Mouse (Mus musculus) liver, embryonic 11.5 days (tissue): Measurements from ENCODE around the gene Vmp1. TPM values are rescaled to one million over a fixed set of nuclear protein-coding genes. Genes with fewer than 3 reads are reported as not detected.

Experiments
- ATAC-seq: fragments of 200-750 bp; cut with Nextera tagmentation; replicated peaks from 2 replicates; pipeline ENCODE4 v1.8.0; 2017; ENCODE audit warnings: moderate number of reproducible peaks, mild to moderate bottlenecking, moderate TSS enrichment, moderate library complexity; ENCODE audit not compliant: low FRiP score
- DNase-seq: peaks from one replicate; pipeline ENCODE4 v3.0.0-alpha.2; 2017; ENCODE audit warnings: low spot score
- H3K27ac ChIP-seq: fragments of 300-500 bp; sonication (generic); 2 replicates; pipeline ENCODE4 v1.5.1; 2014; ENCODE audit warnings: mild to moderate bottlenecking, low read depth, low read length, control low read depth
- H3K27me3 ChIP-seq: fragments of 300-500 bp; sonication (generic); replicated peaks from 2 replicates; pipeline ENCODE4 v1.6.1; 2014; ENCODE audit warnings: low read length, mixed read lengths; ENCODE audit not compliant: control insufficient read depth, insufficient read depth
- H3K36me3 ChIP-seq: fragments of 300-500 bp; sonication (generic); 2 replicates; pipeline ENCODE4 v1.6.1; 2014; ENCODE audit warnings: mild to moderate bottlenecking, low read length, moderate library complexity, mixed read lengths; ENCODE audit not compliant: control insufficient read depth, insufficient read depth
- H3K4me1 ChIP-seq: fragments of 300-500 bp; sonication (generic); replicated peaks from 2 replicates; pipeline ENCODE4 v1.6.1; 2014; ENCODE audit warnings: low read length, mixed read lengths; ENCODE audit not compliant: control insufficient read depth, insufficient read depth
- H3K4me2 ChIP-seq: fragments of 300-500 bp; sonication (generic); 2 replicates; pipeline ENCODE4 v1.6.1; 2014; ENCODE audit warnings: mild to moderate bottlenecking, control low read depth, moderate library complexity
- H3K4me3 ChIP-seq: fragments of 300-500 bp; sonication (generic); 2 replicates; pipeline ENCODE4 v1.5.1; 2014; ENCODE audit warnings: low read depth, low read length, control low read depth
- H3K9ac ChIP-seq: fragments of 300-500 bp; sonication (generic); 2 replicates; pipeline ENCODE4 v1.6.1; 2014; ENCODE audit warnings: low read depth, low read length, control low read depth
- H3K9me3 ChIP-seq: fragments of 300-500 bp; sonication (generic); 2 replicates; pipeline ENCODE4 v1.6.1; 2016; ENCODE audit warnings: low read length, inconsistent platforms, mixed read lengths; ENCODE audit not compliant: control insufficient read depth
- WGBS: fragments of 180-500 bp; shearing (Covaris S2); extraction: QIAGEN DNeasy Blood & Tissue Kit; methylation state at CpG from one replicate; pipeline ENCODE4 v1.1.7; 2014; 5-methylcytosine and 5-hydroxymethylcytosine counted together
- polyA plus RNA-seq: library from polyadenylated mRNA; unstranded; fragments of >200 nt; fragmentation: Nextera tagmentation; extraction: Ambion mirVana; gene quantifications from 2 replicates; pipeline ENCODE4 v1.2.1, GENCODE M21; 2014

Gene Vmp1
- polyA plus RNA-seq, 1 experiment from 2014 or later: 112 TPM

DNA sequence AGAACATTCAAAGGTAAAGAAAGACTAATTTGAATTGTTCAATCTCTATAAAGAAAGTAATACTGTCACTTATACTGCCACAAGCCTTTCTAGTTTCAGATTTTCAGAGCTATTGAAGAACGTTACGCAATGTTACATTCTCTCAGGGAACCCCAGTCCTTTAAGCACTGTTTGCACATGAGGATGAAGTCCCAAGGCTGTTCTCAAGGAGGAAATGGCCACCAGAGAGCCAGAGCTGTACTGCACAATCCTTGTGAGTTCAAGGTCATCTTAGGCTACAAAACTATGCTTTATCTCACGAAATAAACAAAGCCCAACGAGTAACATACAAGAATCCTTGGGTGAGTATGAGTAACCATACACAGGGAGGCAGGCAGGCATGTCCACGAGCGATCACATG is 49.2 kb downstream of the Vmp1 start:
- 82% methylated on average over 6 of the region's 6 CpGs for WGBS
- Histone ChIP-seq H3K4me3 (no peak overlapping the region), H3K4me1 (no peaks in the 10 kb centered on the region), H3K4me2 (no peak overlapping the region), H3K27me3 (no peaks in the 10 kb centered on the region), H3K9me3 (no peaks in the 10 kb centered on the region), H3K9ac (no peak overlapping the region), H3K27ac (no peak overlapping the region), H3K36me3 (peaks cover 5% of the 10 kb centered on the region; the same call in 1 of the 2 replicates)
- no peak for ATAC-seq
- DNase-seq: no peak

GRCm38 (mm10) chr11:86629941-86630340 is 53.7 kb downstream of the Vmp1 start:
- Histone ChIP-seq H3K4me1 (peaks cover 25% of the 10 kb centered on the region), H3K4me3 (no peak overlapping the region), H3K9ac (no peak overlapping the region), H3K36me3 (peaks cover 5% of the 10 kb centered on the region; the same call in 1 of the 2 replicates), H3K4me2 (no peak overlapping the region), H3K27me3 (no peaks in the 10 kb centered on the region), H3K9me3 (no peaks in the 10 kb centered on the region), H3K27ac (no peak overlapping the region)
- 79% methylated on average over 7 of the region's 7 CpGs for WGBS
- DNase-seq (no peak), ATAC-seq (no peak)

GRCm38 (mm10) chr11:86629445-86629844 is 54.2 kb downstream of the Vmp1 start:
- Histone ChIP-seq H3K4me3 (no peak overlapping the region), H3K9me3 (no peaks in the 10 kb centered on the region), H3K4me2 (no peak overlapping the region), H3K9ac (no peak overlapping the region), H3K27me3 (no peaks in the 10 kb centered on the region), H3K36me3 (peaks cover 3% of the 10 kb centered on the region; the same call in 1 of the 2 replicates), H3K27ac (no peak overlapping the region), H3K4me1 (peaks cover 25% of the 10 kb centered on the region)
- DNase-seq (no peak), ATAC-seq (no peak)
- WGBS: 76% methylated on average over 3 of the region's 3 CpGs

DNA sequence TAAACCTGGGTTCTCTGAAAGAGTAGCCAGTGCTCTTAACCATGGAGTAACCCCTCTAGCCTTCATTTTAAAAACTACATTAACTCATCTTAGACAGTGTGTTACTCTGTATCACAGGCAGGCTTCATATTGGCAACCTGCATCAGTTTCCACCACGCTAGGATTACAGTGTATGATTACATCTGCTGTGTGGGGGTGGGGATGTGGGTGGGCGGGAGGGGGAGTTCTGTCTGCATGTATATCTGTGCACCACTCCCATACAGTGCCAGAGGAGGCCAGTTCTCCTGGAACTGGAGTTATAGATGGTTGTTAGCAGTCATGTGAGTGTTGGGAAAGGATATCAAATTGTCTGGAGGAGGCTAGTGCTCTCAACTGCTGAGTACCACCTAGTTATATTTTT is 55.2 kb downstream of the Vmp1 start:
- DNase-seq (no peak), ATAC-seq (peak; percentile 87)
- no peaks in the 10 kb centered on the region for H3K27me3 ChIP-seq
- H3K4me3 ChIP-seq: no peak overlapping the region
- no peak overlapping the region for H3K4me2 ChIP-seq
- H3K36me3 ChIP-seq: no peaks in the 10 kb centered on the region; the same call in 1 of the 2 replicates
- no peak overlapping the region for H3K27ac ChIP-seq
- 47% methylated on average over 2 of the region's 2 CpGs for WGBS
- H3K9me3 ChIP-seq: no peaks in the 10 kb centered on the region
- peaks cover 25% of the 10 kb centered on the region for H3K4me1 ChIP-seq
- no peak overlapping the region for H3K9ac ChIP-seq

DNA sequence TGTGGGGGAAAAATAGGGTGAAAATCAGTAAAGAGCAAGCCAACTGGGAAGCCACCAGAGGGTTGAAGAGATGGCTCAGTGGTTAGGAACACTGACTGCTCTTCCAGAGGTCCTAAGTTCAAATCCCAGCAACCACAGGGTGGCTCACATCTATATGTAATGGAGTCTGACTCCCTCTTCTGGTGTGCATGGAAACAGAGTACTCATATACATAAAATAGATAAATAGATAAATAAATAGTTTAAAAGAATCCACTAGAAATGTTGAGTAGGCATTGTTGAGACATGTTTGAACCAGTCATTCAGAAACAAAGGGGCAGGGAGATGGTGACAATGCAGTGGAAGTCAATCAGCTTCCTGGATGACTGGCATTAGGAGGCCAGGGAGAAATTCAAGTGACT is 56.0 kb downstream of the Vmp1 start:
- peak overlapping the region; percentile 25; the same call in 1 of the 2 replicates for H3K27ac ChIP-seq
- no peaks in the 10 kb centered on the region for H3K9me3 ChIP-seq
- H3K4me2 ChIP-seq: no peak overlapping the region

GRCm38 (mm10) chr11:86626714-86627113 is 56.9 kb downstream of the Vmp1 start:
- H3K27me3 ChIP-seq: no peaks in the 10 kb centered on the region
- H3K9ac ChIP-seq: no peak overlapping the region
- no peaks in the 10 kb centered on the region for H3K9me3 ChIP-seq
- ATAC-seq (no peak; the same call in 1 of the 2 replicates), DNase-seq (no peak)
- 0 out of 2 replicates have a peak overlapping the region, but pooled peaks have one; percentile 8 for H3K4me2 ChIP-seq
- no peak overlapping the region for H3K4me3 ChIP-seq
- peaks cover 27% of the 10 kb centered on the region for H3K4me1 ChIP-seq
- H3K27ac ChIP-seq: 0 out of 2 replicates have a peak overlapping the region, but pooled peaks have one; percentile 6
- WGBS: 65% methylated on average over 4 of the region's 4 CpGs
- H3K36me3 ChIP-seq: no peaks in the 10 kb centered on the region

More for the DNA sequence above, 56.0 kb downstream of the Vmp1 start:
- Histone ChIP-seq H3K9ac (no peak overlapping the region), H3K4me3 (no peak overlapping the region), H3K36me3 (no peaks in the 10 kb centered on the region), H3K27me3 (no peaks in the 10 kb centered on the region), H3K4me1 (peaks cover 27% of the 10 kb centered on the region)
- ATAC-seq (no peak), DNase-seq (no peak)

- Histone ChIP-seq H3K36me3 (no peaks in the 10 kb centered on the region), H3K4me3 (no peak overlapping the region), H3K27me3 (no peaks in the 10 kb centered on the region), H3K27ac (no peak overlapping the region; the same call in 1 of the 2 replicates), H3K4me1 (peaks cover 27% of the 10 kb centered on the region), H3K9ac (no peak overlapping the region; the same call in 1 of the 2 replicates), H3K9me3 (no peaks in the 10 kb centered on the region), H3K4me2 (no peak overlapping the region)
- no peak for ATAC-seq
- no peak for DNase-seq
- WGBS: 48% methylated on average over 5 of the region's 5 CpGs
Observed at GRCm38 (mm10) chr11:86624237-86624941, 59.2 kb downstream of the Vmp1 start.

- Histone ChIP-seq H3K36me3 (no peaks in the 10 kb centered on the region), H3K4me1 (peaks cover 23% of the 10 kb centered on the region), H3K4me3 (no peak overlapping the region), H3K27ac (no peak overlapping the region), H3K9ac (no peak overlapping the region; the same call in 1 of the 2 replicates), H3K4me2 (no peak overlapping the region), H3K9me3 (no peaks in the 10 kb centered on the region), H3K27me3 (no peaks in the 10 kb centered on the region)
- ATAC-seq: no peak
- DNase-seq: no peak
- WGBS: 79% methylated on average over 1 of the region's 1 CpGs
Observed at GRCm38 (mm10) chr11:86623402-86624010, 60.1 kb downstream of the Vmp1 start.
